Mouse (Mus musculus) CH12.LX (cell line): ENCODE measurements around the gene 2310079G19Rik.

Experiments
- GABPA ChIP-seq: IDR thresholded peaks from 2 replicates; pipeline ENCODE4 v1.6.1; 2012; ENCODE audit warnings: low read depth, low read length, improper control_type of control experiment, inconsistent platforms; ENCODE audit not compliant: insufficient replicate concordance
- USF1 ChIP-seq: IDR thresholded peaks from 2 replicates; pipeline ENCODE4 v1.6.1; 2014; ENCODE audit warnings: low read depth, mild to moderate bottlenecking, inconsistent platforms, low read length, improper control_type of control experiment

DNA sequence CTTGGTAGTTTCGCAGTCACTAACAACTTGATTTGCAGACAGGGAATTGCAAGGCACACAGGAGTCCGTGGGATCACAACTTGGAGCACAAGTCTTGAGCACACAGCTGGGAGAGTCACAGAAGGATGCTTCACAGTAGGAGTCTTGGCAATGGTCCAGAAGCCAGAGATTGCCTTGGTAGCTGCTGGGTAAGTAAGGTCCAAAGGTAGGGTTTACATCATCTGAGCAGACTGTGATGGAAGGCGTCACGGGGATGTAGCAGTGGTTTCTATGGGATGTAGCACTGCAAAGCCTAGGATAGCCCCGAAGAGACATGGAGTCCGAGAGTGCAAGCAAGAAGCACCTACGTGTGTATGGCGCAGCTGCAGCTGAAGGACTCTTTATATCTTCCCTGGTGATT lies 15.5 kb downstream of the 2310079G19Rik start, which contains the start of gene Krtap24-1:
- TF ChIP-seq USF1 (no peak), GABPA (no peak)
